18 mouse cellular contexts compared by ENCODE assay signal in genomic region chr16:50131406-50131805, GRCm38 (mm10).
"Had no signal": no experiment of that assay in that cellular context is flagged by ENCODE, and none has a peak within 500 bp of the region (broad histone marks: within the 10 kb centered on the region; RNA-seq: fewer than 3 reads in every experiment).

No protein-coding gene starts in this region.

- H3K9me3 ChIP-seq: limb, embryonic 12.5 days; limb, embryonic 15.5 days; midbrain, embryonic 15.5 days; neural tube, embryonic 12.5 days had no signal

- DNase-seq: kidney, adult 2 months; kidney, postnatal 36 days; left cerebral cortex, postnatal 4 days; liver, postnatal 0 days; lung, embryonic 14.5 days; retina, postnatal 1 day; right cerebral cortex, postnatal 25 days; spleen, adult 18-20 months; thymus, adult 18-20 months; thymus, postnatal 4 days had no signal

- H3K4me3 ChIP-seq: limb, embryonic 12.5 days; limb, embryonic 15.5 days; midbrain, embryonic 12.5 days; midbrain, embryonic 15.5 days; neural tube, embryonic 12.5 days; neural tube, embryonic 15.5 days had no signal

- H3K36me3 ChIP-seq: limb, embryonic 12.5 days; limb, embryonic 15.5 days; midbrain, embryonic 12.5 days; midbrain, embryonic 15.5 days; neural tube, embryonic 12.5 days; neural tube, embryonic 15.5 days had no signal

- ATAC-seq: intestine, postnatal 0 days; liver, postnatal 0 days; lung, postnatal 0 days; midbrain, embryonic 15.5 days had no signal

- H3K4me1 ChIP-seq: limb, embryonic 12.5 days; limb, embryonic 15.5 days; midbrain, embryonic 12.5 days; midbrain, embryonic 15.5 days; neural tube, embryonic 12.5 days; neural tube, embryonic 15.5 days had no signal

- H3K27me3 ChIP-seq: limb, embryonic 12.5 days; limb, embryonic 15.5 days; midbrain, embryonic 12.5 days; midbrain, embryonic 15.5 days; neural tube, embryonic 12.5 days; neural tube, embryonic 15.5 days had no signal
